Mouse (Mus musculus) myocyte (in vitro differentiated cells): Measurements from ENCODE around the gene Kmt2e. TPM values are rescaled to one million over a fixed set of nuclear protein-coding genes. Genes with fewer than 3 reads are reported as not detected.

Experiments used
- H3K27me3 ChIP-seq: one replicate; pipeline ENCODE4 v1.6.1; 2011; ENCODE audit not compliant: control insufficient read depth, insufficient read depth, insufficient read length
- H3K36me3 ChIP-seq: one replicate; pipeline ENCODE4 v1.6.1; 2011; ENCODE audit not compliant: control insufficient read depth, insufficient read depth
- H3K4me2 ChIP-seq: one replicate; pipeline ENCODE4 v1.6.1; 2011; ENCODE audit warnings: low read depth, control low read depth
- H3K4me3 ChIP-seq: one replicate; pipeline ENCODE4 v1.5.1; 2011; ENCODE audit warnings: mild to moderate bottlenecking, control low read depth, moderate library complexity
- H3K79me2 ChIP-seq: one replicate; pipeline ENCODE4 v1.6.1; 2011; ENCODE audit not compliant: control insufficient read depth, insufficient read depth
- H3ac ChIP-seq: one replicate; pipeline ENCODE4 v1.6.1; 2011; ENCODE audit not compliant: control insufficient read depth, insufficient read length
- CEBPB ChIP-seq: IDR thresholded peaks from 2 replicates; pipeline ENCODE4 v1.6.1; 2011; ENCODE audit warnings: mild to moderate bottlenecking, moderate library complexity; ENCODE audit not compliant: poor library complexity, insufficient read depth, severe bottlenecking
- E2F4 ChIP-seq: IDR thresholded peaks from one replicate; pipeline ENCODE4 v1.6.1; 2011; ENCODE audit warnings: mild to moderate bottlenecking, control low read depth, moderate library complexity; ENCODE audit not compliant: insufficient read depth
- MAX ChIP-seq: IDR thresholded peaks from one replicate; pipeline ENCODE4 v1.6.1; 2011; ENCODE audit warnings: low read depth, mild to moderate bottlenecking, control low read depth
- MYOD1 ChIP-seq, 3 experiments: IDR thresholded peaks; one replicate each; pipeline ENCODE4 v1.6.1; 2011; ENCODE audit warnings: control low read depth in 2 of 3, low read depth in 2 of 3, mild to moderate bottlenecking in 2 of 3, moderate library complexity in 1 of 3; ENCODE audit not compliant: insufficient read length in 2 of 3, control insufficient read depth in 1 of 3
- POLR2A ChIP-seq: IDR thresholded peaks from one replicate; pipeline ENCODE4 v1.6.1; 2011; ENCODE audit warnings: low read depth, mild to moderate bottlenecking, control low read depth, moderate library complexity; ENCODE audit not compliant: insufficient read length
- POLR2AphosphoS2 ChIP-seq: IDR thresholded peaks from one replicate; pipeline ENCODE4 v1.6.1; 2011; ENCODE audit warnings: low read depth, control low read depth; ENCODE audit not compliant: insufficient read length
- REST ChIP-seq: IDR thresholded peaks from one replicate; pipeline ENCODE4 v1.6.1; 2011; ENCODE audit warnings: mild to moderate bottlenecking, control low read depth, moderate library complexity; ENCODE audit not compliant: insufficient read depth, insufficient read length
- TCF12 ChIP-seq: IDR thresholded peaks from one replicate; pipeline ENCODE4 v1.6.1; 2011; ENCODE audit warnings: mild to moderate bottlenecking, control low read depth; ENCODE audit not compliant: poor library complexity, insufficient read depth, severe bottlenecking
- TCF3 ChIP-seq: IDR thresholded peaks from one replicate; pipeline ENCODE4 v1.6.1; 2011; ENCODE audit warnings: low read depth, control low read depth; ENCODE audit not compliant: insufficient read length
- USF1 ChIP-seq: IDR thresholded peaks from one replicate; pipeline ENCODE4 v1.6.1; 2011; ENCODE audit warnings: low read depth, mild to moderate bottlenecking, control low read depth, moderate library complexity
- polyA plus RNA-seq: library from polyadenylated mRNA; unstranded; fragments of >200 nt; fragmentation: generic; extraction: Trizol; gene quantifications from one replicate; pipeline ENCODE4 v1.2.1, GENCODE M21; 2012; ENCODE audit warnings: missing spikeins

Kmt2e gene
- polyA plus RNA-seq, 1 experiment: 9.0 TPM

DNA sequence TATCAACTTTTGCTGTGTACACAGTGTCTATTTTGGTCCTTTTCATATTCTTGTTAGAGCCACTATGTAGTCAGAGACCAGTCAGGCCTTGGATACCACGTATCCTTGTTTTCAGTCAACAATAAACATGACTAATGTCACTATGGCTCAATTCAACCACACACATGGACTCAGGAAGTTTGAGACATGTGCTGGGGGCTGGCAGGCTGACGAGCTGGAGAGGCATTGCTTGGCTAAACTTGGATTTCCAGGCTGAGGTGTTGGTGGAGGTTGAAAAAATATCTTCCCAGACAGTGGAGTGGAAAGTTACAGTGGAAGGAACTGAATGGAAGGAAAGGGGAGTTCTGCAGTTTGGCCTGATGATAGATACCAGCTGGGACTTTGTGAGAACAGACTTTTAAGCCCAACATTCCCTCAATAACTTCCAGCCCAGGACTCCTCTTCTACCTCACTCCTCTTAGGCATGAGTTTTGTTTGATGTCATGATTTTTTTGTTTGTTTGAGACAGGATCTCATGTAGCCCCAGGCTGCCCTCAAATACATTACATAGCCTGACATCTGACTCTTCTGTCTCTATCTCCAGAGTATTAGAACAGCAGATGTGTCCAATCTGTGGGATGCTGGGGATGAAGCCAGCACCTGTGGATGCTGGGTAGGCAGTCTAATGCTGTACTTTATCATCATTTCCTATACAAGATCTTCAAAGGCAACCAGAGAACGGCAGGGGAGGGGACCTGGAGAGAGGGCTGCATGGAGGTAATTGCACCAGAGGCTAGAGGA lies 39.7 kb upstream of the Kmt2e start:
- TF ChIP-seq POLR2AphosphoS2 (peak; percentile 41), USF1 (no peak), TCF12 (no peak), E2F4 (no peak), CEBPB (no peak)
- no peak overlapping the region for H3K4me2 ChIP-seq
- no peak overlapping the region for H3ac ChIP-seq
- no peaks in the 10 kb centered on the region for H3K36me3 ChIP-seq
- no peak overlapping the region for H3K4me3 ChIP-seq
- no peaks in the 10 kb centered on the region for H3K79me2 ChIP-seq
- H3K27me3 ChIP-seq: no peaks in the 10 kb centered on the region

DNA sequence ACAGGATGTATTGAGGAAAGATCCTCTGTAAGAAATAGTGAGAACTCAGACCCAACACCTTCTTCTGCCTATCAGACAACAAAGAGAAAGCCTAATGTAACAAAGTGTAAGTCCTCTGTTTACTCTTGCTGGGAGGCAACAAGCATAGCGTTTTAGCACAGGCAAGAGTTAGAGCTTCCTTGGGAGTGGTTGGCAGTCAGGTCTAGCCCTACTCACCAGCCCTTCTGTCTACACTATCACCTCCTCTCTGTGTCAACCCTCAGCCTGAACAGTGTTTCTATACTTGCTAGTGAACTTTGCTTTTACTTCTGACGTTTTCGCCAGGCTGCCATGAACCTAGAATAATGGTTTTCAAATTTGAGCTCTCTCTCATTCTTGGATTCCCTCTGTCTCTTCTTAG lies 38.5 kb upstream of the Kmt2e start:
- TF ChIP-seq POLR2AphosphoS2: peak; percentile 68
- no peak for TF ChIP-seq TCF12
- no peak overlapping the region for H3ac ChIP-seq
- H3K36me3 ChIP-seq: no peaks in the 10 kb centered on the region

GRCm38 (mm10) chr5:23396756-23397155 lies 37.5 kb upstream of the Kmt2e start:
- TF ChIP-seq POLR2A: no peak
- no peak for TF ChIP-seq USF1
- no peak for TF ChIP-seq TCF12
- no peak for TF ChIP-seq CEBPB
- no peak for TF ChIP-seq MYOD1 (IDR thresholded peaks at IDR 0.05; ENCODE audit: control insufficient read depth in 1 of 3, insufficient read length in 2 of 3, low read depth in 2 of 3)
- TF ChIP-seq REST: no peak
- no peak for TF ChIP-seq MAX
- Histone ChIP-seq H3K4me3 (no peak overlapping the region), H3K36me3 (peaks cover 7% of the 10 kb centered on the region), H3ac (no peak overlapping the region), H3K79me2 (no peaks in the 10 kb centered on the region), H3K4me2 (no peak overlapping the region), H3K27me3 (no peaks in the 10 kb centered on the region)

More for the DNA sequence above, 38.5 kb upstream of the Kmt2e start:
- H3K4me2 ChIP-seq: no peak overlapping the region
- H3K27me3 ChIP-seq: no peaks in the 10 kb centered on the region
- H3K79me2 ChIP-seq: no peaks in the 10 kb centered on the region
- H3K4me3 ChIP-seq: no peak overlapping the region

DNA sequence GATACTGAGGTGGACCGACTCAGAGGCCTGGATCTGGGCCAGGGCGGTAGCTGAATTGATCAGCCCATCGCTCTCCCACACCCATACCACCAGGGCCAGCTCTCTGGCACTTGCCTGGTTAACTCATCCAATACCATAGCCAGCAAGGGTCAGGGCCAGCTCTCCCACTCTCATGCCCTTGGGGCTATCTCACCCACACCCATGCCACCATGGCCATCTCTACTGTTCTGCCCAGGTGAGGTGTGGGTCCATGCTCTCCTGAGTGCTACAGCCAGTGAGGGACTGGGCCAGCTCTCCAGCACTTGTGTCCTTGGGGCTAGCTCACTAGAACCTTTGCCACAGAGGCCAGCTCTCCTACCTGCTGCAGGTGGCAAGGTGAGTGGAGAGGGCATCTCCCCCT lies 34.1 kb upstream of the Kmt2e start:
- H3K36me3 ChIP-seq: peaks cover 7% of the 10 kb centered on the region
- no peak overlapping the region for H3K4me3 ChIP-seq
- TF ChIP-seq MYOD1 (IDR thresholded peaks at IDR 0.05; ENCODE audit: control insufficient read depth in 1 of 3, insufficient read length in 2 of 3, low read depth in 2 of 3) (no peak), POLR2AphosphoS2 (peak; percentile 61)
- no peaks in the 10 kb centered on the region for H3K27me3 ChIP-seq
- H3K4me2 ChIP-seq: no peak overlapping the region
- H3K79me2 ChIP-seq: no peaks in the 10 kb centered on the region
- no peak overlapping the region for H3ac ChIP-seq

DNA sequence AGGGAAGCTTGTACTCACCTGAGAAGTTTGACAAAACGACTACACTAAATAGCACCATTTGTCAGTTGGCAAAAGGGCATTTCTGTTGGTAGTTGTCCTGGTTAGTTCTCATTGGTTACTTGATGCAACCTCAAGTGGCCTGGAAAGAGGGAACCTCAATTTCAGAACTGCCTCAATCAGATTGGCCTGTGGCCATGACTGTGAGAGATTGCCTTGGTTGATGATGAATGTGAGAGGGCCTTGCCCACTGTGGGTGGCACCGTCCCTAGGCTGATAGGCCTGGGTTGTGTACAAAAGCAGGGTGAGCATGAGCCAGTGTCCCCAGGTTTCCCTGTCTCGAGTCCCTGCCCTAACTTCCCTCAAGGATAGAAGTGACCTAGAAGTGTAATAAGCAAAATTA lies 33.4 kb upstream of the Kmt2e start:
- no peaks in the 10 kb centered on the region for H3K27me3 ChIP-seq
- TF ChIP-seq POLR2A (no peak), TCF3 (no peak), USF1 (no peak), CEBPB (no peak)
- H3K4me3 ChIP-seq: no peak overlapping the region
- peaks cover 7% of the 10 kb centered on the region for H3K36me3 ChIP-seq
- H3ac ChIP-seq: no peak overlapping the region
- peaks cover 3% of the 10 kb centered on the region for H3K79me2 ChIP-seq
- no peak overlapping the region for H3K4me2 ChIP-seq

GRCm38 (mm10) chr5:23401368-23401767 lies 32.9 kb upstream of the Kmt2e start:
- peaks cover 7% of the 10 kb centered on the region for H3K36me3 ChIP-seq
- no peak for TF ChIP-seq TCF12
- no peak for TF ChIP-seq REST
- TF ChIP-seq E2F4: no peak
- peaks cover 3% of the 10 kb centered on the region for H3K79me2 ChIP-seq
- H3K27me3 ChIP-seq: no peaks in the 10 kb centered on the region
- no peak overlapping the region for H3K4me3 ChIP-seq
- no peak overlapping the region for H3K4me2 ChIP-seq
- H3ac ChIP-seq: no peak overlapping the region

DNA sequence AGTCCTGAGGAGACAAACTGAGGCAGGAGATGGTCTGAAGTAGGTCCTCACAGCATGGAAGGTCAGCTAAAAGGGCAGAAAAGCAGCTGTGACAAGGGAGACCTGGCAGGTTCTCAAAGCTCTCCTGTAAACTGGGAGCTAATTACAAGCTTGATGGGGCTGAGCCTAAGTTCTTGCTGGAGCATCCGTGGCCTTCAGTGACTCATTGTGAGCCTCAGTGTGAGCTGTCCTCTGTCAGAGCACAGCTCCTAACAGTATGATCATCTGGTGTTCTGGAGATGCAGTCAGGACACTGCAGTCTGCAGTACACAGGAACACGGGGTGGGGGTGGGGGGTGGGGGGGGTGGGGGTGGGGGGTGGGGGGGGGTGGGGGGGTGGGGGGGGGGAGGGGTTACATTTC lies 32.2 kb upstream of the Kmt2e start:
- H3K79me2 ChIP-seq: peaks cover 3% of the 10 kb centered on the region
- no peak overlapping the region for H3ac ChIP-seq
- no peak overlapping the region for H3K4me2 ChIP-seq
- TF ChIP-seq TCF3: no peak
- peak; percentile 40 for TF ChIP-seq POLR2AphosphoS2
- peaks cover 7% of the 10 kb centered on the region for H3K36me3 ChIP-seq
- no peak overlapping the region for H3K4me3 ChIP-seq
- no peaks in the 10 kb centered on the region for H3K27me3 ChIP-seq
